Mouse (Mus musculus): ENCODE results near the gene Hoxb5. TPM values are rescaled to one million over a fixed set of nuclear protein-coding genes. Genes with fewer than 3 reads are reported as not detected.
A peak's percentile ranks its signal among the peaks of the same experiment; 100 is the strongest.

Gene Hoxb5
- total RNA-seq (2021) (under 1 TPM in 1 of 2 experiments, not detected in 1; 0.18 TPM), polyA plus RNA-seq (2012; rRNA removed) (0.20 and 0.23 TPM in 2 replicates)
- long read RNA-seq, result 0 reads

DNA sequence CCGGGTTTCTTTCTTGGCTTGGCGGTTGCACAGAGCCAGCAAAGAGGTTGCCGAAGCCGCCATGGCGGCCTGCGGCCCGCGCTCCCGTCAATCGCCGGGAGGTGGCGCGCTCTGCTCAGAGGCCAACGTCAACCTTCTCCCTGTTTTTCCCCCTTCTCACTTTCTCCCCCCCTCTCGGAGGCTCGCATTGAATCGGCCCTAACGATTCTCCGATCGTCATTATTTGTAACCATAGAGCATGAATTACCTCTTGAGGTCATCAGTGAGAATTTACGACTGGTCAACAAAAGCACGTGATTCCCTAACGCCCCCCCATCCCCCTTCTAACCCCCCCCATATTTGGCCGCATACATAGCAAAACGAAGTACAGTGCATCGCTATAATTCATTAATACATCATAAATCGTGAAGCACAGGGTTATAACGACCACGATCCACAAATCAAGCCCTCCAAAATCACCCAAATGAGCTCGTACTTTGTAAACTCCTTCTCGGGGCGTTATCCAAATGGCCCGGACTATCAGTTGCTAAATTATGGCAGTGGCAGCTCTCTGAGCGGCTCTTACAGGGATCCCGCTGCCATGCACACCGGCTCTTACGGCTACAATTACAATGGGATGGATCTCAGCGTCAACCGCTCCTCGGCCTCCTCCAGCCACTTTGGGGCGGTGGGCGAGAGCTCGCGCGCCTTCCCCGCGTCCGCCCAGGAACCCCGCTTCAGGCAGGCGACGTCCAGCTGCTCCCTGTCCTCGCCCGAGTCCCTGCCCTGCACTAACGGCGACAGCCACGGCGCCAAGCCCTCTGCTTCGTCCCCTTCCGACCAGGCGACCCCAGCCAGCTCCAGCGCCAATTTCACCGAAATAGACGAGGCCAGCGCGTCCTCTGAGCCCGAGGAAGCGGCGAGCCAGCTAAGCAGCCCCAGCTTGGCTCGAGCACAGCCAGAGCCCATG lies at the start of gene Hoxb5:
TSS of gene Hoxb5 (plus strand) at position 186 of the 949 bp plus-strand sequence.
- WGBS, result 2% methylated on average over 69 of the region's 69 CpGs
- peak; percentile 59 to 77 for DNase-seq
- peak within 1 kb of the TSS; percentile 2; the same call in 1 of the 2 replicates for H3K27ac ChIP-seq
- peak within 1 kb of the TSS; percentile 33 for H3K4me3 ChIP-seq
- H3K27me3 ChIP-seq (ENCODE audit: control insufficient read depth, insufficient read depth, low read length), result peaks cover 41% of the 10 kb centered on the region
- peak; percentile 83 for TF ChIP-seq CTCF (IDR thresholded peaks at IDR 0.05)
- no peak for TF ChIP-seq EP300 (IDR thresholded peaks at IDR 0.05; ENCODE audit: insufficient read depth, low read depth, low read length)
- no peaks in the 10 kb centered on the region for H3K79me2 ChIP-seq (replicated peaks; ENCODE audit: control insufficient read depth, insufficient read depth, low read length)
- H3K36me3 ChIP-seq (ENCODE audit: control insufficient read depth, insufficient read depth, low read length), result no peaks in the 10 kb centered on the region
- intact Hi-C loops (cut with DNase I), result loop anchor here (1.0 to 5.0 kb wide), 3 partner anchors 104 to 249 kb away; no protein-coding TSS in a partner anchor
- H3K4me1 ChIP-seq (ENCODE audit: control insufficient read depth, insufficient read depth, low read length), result no peaks in the 10 kb centered on the region
- peak within 1 kb of the TSS; percentile 40 for H3K9ac ChIP-seq (ENCODE audit: low read depth, low read length)

DNA sequence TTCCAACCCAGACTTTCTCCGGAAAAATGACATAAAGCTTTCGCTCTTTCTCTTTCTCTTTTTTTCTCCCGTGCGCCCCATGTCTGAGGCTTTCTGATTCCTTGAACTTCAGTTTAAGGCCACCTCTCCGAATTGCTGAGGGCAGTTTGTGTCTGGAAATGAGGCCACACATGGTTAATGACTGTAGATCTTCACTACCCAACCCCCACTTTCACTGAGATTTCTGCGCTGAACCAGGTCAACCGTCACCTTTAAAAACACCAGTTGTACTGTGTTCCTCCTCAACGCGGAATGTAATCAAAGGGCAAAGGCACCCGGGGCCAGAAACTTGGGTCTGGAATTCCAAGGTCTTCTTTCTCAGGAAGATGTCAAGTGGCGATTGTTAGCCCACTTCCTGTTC lies 48.9 kb upstream of the Hoxb5 start:
- intact Hi-C loops (cut with DNase I), result no loop called here
- H3K9ac ChIP-seq (ENCODE audit: low read depth, low read length), result no peak overlapping the region
- TF ChIP-seq CTCF (IDR thresholded peaks at IDR 0.05), result no peak
- TF ChIP-seq POLR2A (IDR thresholded peaks at IDR 0.05; ENCODE audit: insufficient read depth, low read depth, low read length), result no peak
- TF ChIP-seq EP300 (IDR thresholded peaks at IDR 0.05; ENCODE audit: insufficient read depth, low read depth, low read length), result no peak
- no peaks in the 10 kb centered on the region for H3K79me2 ChIP-seq (replicated peaks; ENCODE audit: control insufficient read depth, insufficient read depth, low read length)
- no peak overlapping the region for H3K27ac ChIP-seq
- H3K4me1 ChIP-seq (ENCODE audit: control insufficient read depth, insufficient read depth, low read length), result no peaks in the 10 kb centered on the region
- DNase-seq, result no peak
- H3K36me3 ChIP-seq (ENCODE audit: control insufficient read depth, insufficient read depth, low read length), result no peaks in the 10 kb centered on the region
- peaks cover 25% of the 10 kb centered on the region for H3K27me3 ChIP-seq (ENCODE audit: control insufficient read depth, insufficient read depth, low read length)
- WGBS, result 4% methylated on average over 11 of the region's 11 CpGs
- H3K4me3 ChIP-seq, result no peak overlapping the region

DNA sequence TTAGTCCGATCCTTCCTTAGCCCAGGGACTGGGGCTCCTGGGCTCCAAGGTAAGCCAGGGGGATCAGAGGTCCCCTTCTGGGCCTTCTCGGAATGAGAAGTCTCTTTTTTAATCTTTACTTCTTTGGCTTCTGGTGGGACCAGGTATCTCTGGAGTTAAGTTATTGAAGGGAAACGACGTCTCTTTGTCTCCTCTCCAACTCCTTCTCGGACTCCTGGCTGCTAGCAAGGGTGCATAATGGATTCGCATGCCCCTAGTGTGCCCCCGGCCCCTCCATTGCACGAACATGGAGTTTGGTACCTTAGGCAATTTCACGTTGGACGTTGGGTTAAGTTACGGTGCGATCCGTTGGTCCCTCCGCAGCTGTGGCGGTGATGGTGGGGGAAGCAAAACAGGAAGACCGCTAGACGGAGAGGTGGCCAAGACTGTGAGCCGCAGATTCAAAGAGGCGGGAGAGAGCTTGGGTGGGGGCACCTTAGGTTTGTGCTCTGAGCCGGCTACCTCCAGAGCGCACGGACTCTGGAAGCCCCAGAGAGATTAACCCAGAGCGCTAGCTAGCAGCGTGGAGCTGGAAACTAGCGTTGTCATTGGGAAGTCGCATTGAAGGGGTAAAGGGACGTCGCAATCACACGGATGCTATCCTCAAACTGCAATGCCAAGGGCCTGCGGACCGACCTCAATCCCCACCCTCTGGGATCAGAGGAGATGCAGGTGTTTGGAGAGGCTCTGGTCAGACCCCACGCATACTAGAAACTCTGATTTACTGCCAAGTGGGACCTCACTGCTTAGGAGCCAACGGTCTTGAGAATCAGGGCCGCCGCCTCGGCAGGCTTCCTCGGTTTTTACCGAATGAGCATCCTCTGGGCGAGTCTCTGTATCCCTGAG lies 47.8 kb upstream of the Hoxb5 start:
- intact Hi-C loops (cut with DNase I), result no loop called here
- no peak overlapping the region for H3K27ac ChIP-seq
- DNase-seq, result no peak
- 4% methylated on average over 39 of the region's 39 CpGs for WGBS
- H3K4me3 ChIP-seq, result no peak overlapping the region
- no peaks in the 10 kb centered on the region for H3K4me1 ChIP-seq (ENCODE audit: control insufficient read depth, insufficient read depth, low read length)
- peaks cover 27% of the 10 kb centered on the region for H3K27me3 ChIP-seq (ENCODE audit: control insufficient read depth, insufficient read depth, low read length)
- no peaks in the 10 kb centered on the region for H3K36me3 ChIP-seq (ENCODE audit: control insufficient read depth, insufficient read depth, low read length)
- no peaks in the 10 kb centered on the region for H3K79me2 ChIP-seq (replicated peaks; ENCODE audit: control insufficient read depth, insufficient read depth, low read length)
- TF ChIP-seq EP300 (IDR thresholded peaks at IDR 0.05; ENCODE audit: insufficient read depth, low read depth, low read length), result no peak
- TF ChIP-seq POLR2A (IDR thresholded peaks at IDR 0.05; ENCODE audit: insufficient read depth, low read depth, low read length), result no peak
- TF ChIP-seq CTCF (IDR thresholded peaks at IDR 0.05), result no peak
- H3K9ac ChIP-seq (ENCODE audit: low read depth, low read length), result no peak overlapping the region

DNA sequence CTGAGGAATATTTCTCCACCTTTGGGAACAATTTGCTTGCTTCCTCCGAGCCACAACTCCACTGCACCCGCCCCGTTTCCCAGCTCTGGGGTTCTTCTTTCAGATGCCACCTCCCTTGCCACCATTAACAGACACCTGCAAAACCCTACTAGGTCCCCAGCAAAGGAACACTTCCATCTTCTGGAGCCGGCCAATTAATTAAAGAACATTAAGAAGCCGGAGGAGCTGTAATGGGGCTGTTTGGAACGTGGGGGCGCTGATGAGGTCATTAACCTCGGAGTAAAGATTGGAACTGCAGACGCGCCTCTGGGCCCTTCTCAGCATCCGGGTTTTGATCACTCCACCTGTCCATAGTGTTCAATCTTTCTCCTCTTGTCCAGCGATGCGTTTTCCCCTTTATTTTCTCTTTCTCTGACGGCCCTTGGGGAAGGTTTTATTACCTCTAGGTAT lies 47.1 kb upstream of the Hoxb5 start:
- no peak overlapping the region for H3K4me3 ChIP-seq
- DNase-seq, result no peak
- H3K36me3 ChIP-seq (ENCODE audit: control insufficient read depth, insufficient read depth, low read length), result no peaks in the 10 kb centered on the region
- WGBS, result 4% methylated on average over 14 of the region's 14 CpGs
- H3K4me1 ChIP-seq (ENCODE audit: control insufficient read depth, insufficient read depth, low read length), result no peaks in the 10 kb centered on the region
- peaks cover 29% of the 10 kb centered on the region for H3K27me3 ChIP-seq (ENCODE audit: control insufficient read depth, insufficient read depth, low read length)
- no peaks in the 10 kb centered on the region for H3K79me2 ChIP-seq (replicated peaks; ENCODE audit: control insufficient read depth, insufficient read depth, low read length)
- intact Hi-C loops (cut with DNase I), result no loop called here
- no peak overlapping the region for H3K9ac ChIP-seq (ENCODE audit: low read depth, low read length)
- H3K27ac ChIP-seq, result no peak overlapping the region
- no peak for TF ChIP-seq CTCF (IDR thresholded peaks at IDR 0.05)
- TF ChIP-seq POLR2A (IDR thresholded peaks at IDR 0.05; ENCODE audit: insufficient read depth, low read depth, low read length), result no peak

DNA sequence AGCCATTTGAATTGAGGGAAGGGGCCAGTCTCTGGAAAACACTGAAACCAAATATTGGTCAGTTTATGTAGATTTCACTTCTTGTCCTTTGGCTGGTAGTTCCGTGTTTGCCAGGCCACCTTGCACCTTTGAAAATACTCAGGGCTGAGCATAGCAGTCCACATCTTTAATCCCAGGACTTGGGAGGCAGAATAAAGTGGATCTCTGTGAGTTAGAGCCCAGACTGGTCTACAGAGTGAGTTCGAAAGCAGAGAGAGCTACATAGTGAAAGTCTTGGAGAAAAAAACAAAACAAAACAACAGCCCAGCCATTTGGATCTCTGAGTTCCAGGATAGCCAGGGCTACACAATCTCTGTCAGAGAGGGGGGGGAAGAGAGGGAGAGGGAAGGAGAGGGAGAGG lies 46.0 kb upstream of the Hoxb5 start:
- Histone ChIP-seq H3K36me3 (ENCODE audit: control insufficient read depth, insufficient read depth, low read length) (no peaks in the 10 kb centered on the region), H3K79me2 (replicated peaks; ENCODE audit: control insufficient read depth, insufficient read depth, low read length) (no peaks in the 10 kb centered on the region), H3K9ac (ENCODE audit: low read depth, low read length) (no peak overlapping the region), H3K27ac (no peak overlapping the region), H3K4me3 (no peak overlapping the region), H3K4me1 (ENCODE audit: control insufficient read depth, insufficient read depth, low read length) (no peaks in the 10 kb centered on the region), H3K27me3 (ENCODE audit: control insufficient read depth, insufficient read depth, low read length) (peaks cover 25% of the 10 kb centered on the region)
- intact Hi-C loops (cut with DNase I), result no loop called here
- TF ChIP-seq CTCF (IDR thresholded peaks at IDR 0.05) (no peak), EP300 (IDR thresholded peaks at IDR 0.05; ENCODE audit: insufficient read depth, low read depth, low read length) (no peak), POLR2A (IDR thresholded peaks at IDR 0.05; ENCODE audit: insufficient read depth, low read depth, low read length) (no peak)
- WGBS, result 26% methylated on average over 2 of the region's 2 CpGs
- no peak for DNase-seq

All from heart, adult 2 months (tissue).